Mouse (Mus musculus) liver, embryonic 14.5 days (tissue): ENCODE measurements around the gene Anks1b. TPM values are rescaled to one million over a fixed set of nuclear protein-coding genes. Genes with fewer than 3 reads are reported as not detected.

Experiments
- ATAC-seq: fragments of 200-750 bp; cut with Nextera tagmentation; 2 replicates; pipeline ENCODE4 v1.8.0; 2017; ENCODE audit warnings: moderate number of reproducible peaks, mild to moderate bottlenecking, moderate library complexity; ENCODE audit not compliant: insufficient read depth
- DNase-seq, 3 experiments: peaks; one replicate each; pipeline ENCODE4 v3.0.0-alpha.2; 2012 to 2013; ENCODE audit warnings: low read depth in 3 of 3, low spot score in 3 of 3
- H3K27ac ChIP-seq: fragments of 300-500 bp; sonication (generic); 2 replicates; pipeline ENCODE4 v1.5.1; 2014; ENCODE audit warnings: moderate library complexity, mild to moderate bottlenecking, control low read depth, inconsistent platforms
- H3K27me3 ChIP-seq: fragments of 300-500 bp; sonication (generic); 2 replicates; pipeline ENCODE4 v1.6.1; 2014; ENCODE audit warnings: mild to moderate bottlenecking, low read length, moderate library complexity; ENCODE audit not compliant: control insufficient read depth, insufficient read depth
- H3K36me3 ChIP-seq: fragments of 300-500 bp; sonication (generic); replicated peaks from 2 replicates; pipeline ENCODE4 v1.6.1; 2014; ENCODE audit warnings: low read depth; ENCODE audit not compliant: control insufficient read depth, insufficient read depth
- H3K4me1 ChIP-seq, 2 experiments: fragments of 200-500 bp in 1 of 2; fragments of 300-500 bp in 1 of 2; sonication (generic) in 1 of 2; replicated peaks; 2 replicates each; pipeline ENCODE4 v1.6.1; 2012 to 2014; ENCODE audit warnings: antibody characterized with exemption in 1 of 2, inconsistent platforms in 1 of 2, low read length in 1 of 2; ENCODE audit not compliant: control insufficient read depth in 2 of 2, insufficient read depth in 2 of 2
- H3K4me2 ChIP-seq: fragments of 300-500 bp; sonication (generic); 2 replicates; pipeline ENCODE4 v1.6.1; 2014; ENCODE audit warnings: low read depth, mild to moderate bottlenecking, control low read depth, moderate library complexity
- H3K4me3 ChIP-seq, 2 experiments: fragments of 200-500 bp in 1 of 2; fragments of 300-500 bp in 1 of 2; sonication (generic) in 1 of 2; 2 replicates each; pipeline ENCODE4 v1.5.1; 2012 to 2014; ENCODE audit warnings: low read depth in 2 of 2, low read length in 2 of 2, mild to moderate bottlenecking in 2 of 2, control low read depth in 1 of 2, inconsistent platforms in 1 of 2, moderate library complexity in 1 of 2; ENCODE audit not compliant: insufficient read depth in 1 of 2
- H3K9ac ChIP-seq: fragments of 300-500 bp; sonication (generic); replicated peaks from 2 replicates; pipeline ENCODE4 v1.6.1; 2014; ENCODE audit warnings: mild to moderate bottlenecking, control low read depth, moderate library complexity
- H3K9me3 ChIP-seq: fragments of 300-500 bp; sonication (generic); 2 replicates; pipeline ENCODE4 v1.6.1; 2016; ENCODE audit warnings: low read length, mixed read lengths; ENCODE audit not compliant: control insufficient read depth
- CTCF ChIP-seq: IDR thresholded peaks from 2 replicates; pipeline ENCODE4 v1.5.1; 2016; ENCODE audit warnings: antibody characterized with exemption, low read depth, control low read depth
- EP300 ChIP-seq: IDR thresholded peaks from 2 replicates; pipeline ENCODE4 v1.6.1; 2016; ENCODE audit warnings: antibody characterized with exemption, low read depth
- WGBS: fragments of 180-500 bp; shearing (Covaris S2); extraction: QIAGEN DNeasy Blood & Tissue Kit; methylation state at CpG from one replicate; pipeline ENCODE4 v1.1.7; 2014; ENCODE audit not compliant: insufficient replicate concordance; 5-methylcytosine and 5-hydroxymethylcytosine counted together
- polyA plus RNA-seq, 2 experiments: library from polyadenylated mRNA; depleted of rRNA in 1 of 2; stranded (reverse) in 1 of 2; unstranded in 1 of 2; fragments of >200 nt; fragmentation: Nextera tagmentation in 1 of 2; extraction: Ambion mirVana in 1 of 2; gene quantifications; 2 replicates each; pipeline versions ENCODE4 v1.2.1 to v1.2.3; 2012 to 2014

Anks1b gene
- polyA plus RNA-seq, 2 experiments: not detected

- no peaks in the 10 kb centered on the region for H3K36me3 ChIP-seq
- TF ChIP-seq EP300 (no peak), CTCF (no peak)
- H3K9ac ChIP-seq: no peak overlapping the region
- no peak overlapping the region for H3K4me3 ChIP-seq
- ATAC-seq: no peak
- no peak overlapping the region for H3K27ac ChIP-seq
- H3K9me3 ChIP-seq: no peaks in the 10 kb centered on the region
- WGBS: 57% methylated on average over 3 of the region's 3 CpGs
- H3K27me3 ChIP-seq: no peaks in the 10 kb centered on the region
- no peaks in the 10 kb centered on the region for H3K4me1 ChIP-seq
- no peak for DNase-seq
- H3K4me2 ChIP-seq: no peak overlapping the region
These were observed 1000.9 kb downstream of the Anks1b start for GRCm38 (mm10) chr10:90874166-90874565.

GRCm38 (mm10) chr10:90880854-90881560 is 1007.7 kb downstream of the Anks1b start:
- Histone ChIP-seq H3K9me3 (no peaks in the 10 kb centered on the region), H3K4me2 (no peak overlapping the region), H3K36me3 (no peaks in the 10 kb centered on the region), H3K4me3 (no peak overlapping the region), H3K27ac (no peak overlapping the region), H3K27me3 (no peaks in the 10 kb centered on the region), H3K9ac (no peak overlapping the region), H3K4me1 (no peaks in the 10 kb centered on the region)
- no peak for ATAC-seq
- 26% methylated on average over 8 of the region's 8 CpGs for WGBS
- no peak for DNase-seq
- TF ChIP-seq CTCF: no peak
- no peak for TF ChIP-seq EP300

GRCm38 (mm10) chr10:90889566-90889965 is 1016.3 kb downstream of the Anks1b start:
- Histone ChIP-seq H3K27me3 (no peaks in the 10 kb centered on the region), H3K9me3 (no peaks in the 10 kb centered on the region), H3K4me2 (no peak overlapping the region), H3K27ac (no peak overlapping the region), H3K36me3 (no peaks in the 10 kb centered on the region), H3K4me3 (no peak overlapping the region), H3K4me1 (no peaks in the 10 kb centered on the region), H3K9ac (no peak overlapping the region)
- no peak for TF ChIP-seq EP300
- TF ChIP-seq CTCF: no peak
- 64% methylated on average over 5 of the region's 5 CpGs for WGBS
- DNase-seq (no peak), ATAC-seq (no peak)

GRCm38 (mm10) chr10:90892728-90893127 is 1019.4 kb downstream of the Anks1b start:
- Histone ChIP-seq H3K9ac (no peak overlapping the region), H3K4me3 (no peak overlapping the region), H3K4me2 (no peak overlapping the region), H3K4me1 (no peaks in the 10 kb centered on the region), H3K9me3 (no peaks in the 10 kb centered on the region), H3K36me3 (no peaks in the 10 kb centered on the region), H3K27ac (no peak overlapping the region), H3K27me3 (no peaks in the 10 kb centered on the region)
- no peak for TF ChIP-seq CTCF
- no peak for TF ChIP-seq EP300
- ATAC-seq (no peak), DNase-seq (no peak)
- 65% methylated on average over 11 of the region's 11 CpGs for WGBS

- WGBS: 40% methylated on average over 3 of the region's 3 CpGs
- Histone ChIP-seq H3K4me3 (no peak overlapping the region), H3K4me1 (no peaks in the 10 kb centered on the region), H3K9me3 (no peaks in the 10 kb centered on the region), H3K9ac (no peak overlapping the region), H3K36me3 (no peaks in the 10 kb centered on the region), H3K4me2 (no peak overlapping the region), H3K27me3 (no peaks in the 10 kb centered on the region), H3K27ac (no peak overlapping the region)
- DNase-seq: no peak
- ATAC-seq: no peak
- TF ChIP-seq EP300: no peak
- no peak for TF ChIP-seq CTCF
These were observed 1024.6 kb downstream of the Anks1b start for GRCm38 (mm10) chr10:90897894-90898293.
